Mouse (Mus musculus) spleen, adult 2 months (tissue): Measurements from ENCODE around the gene Slc5a9.

Experiments used
- CTCF ChIP-seq: fragments of 200-500 bp; IDR thresholded peaks from 2 replicates; pipeline ENCODE4 v1.5.1; 2011; ENCODE audit warnings: mild to moderate bottlenecking, inconsistent platforms; ENCODE audit not compliant: insufficient read depth, insufficient read length, insufficient replicate concordance; ENCODE audit errors: extremely low read depth
- POLR2A ChIP-seq: fragments of 200-500 bp; IDR thresholded peaks from 2 replicates; pipeline ENCODE4 v1.6.1; 2011; ENCODE audit warnings: low read depth, low read length, inconsistent platforms

DNA sequence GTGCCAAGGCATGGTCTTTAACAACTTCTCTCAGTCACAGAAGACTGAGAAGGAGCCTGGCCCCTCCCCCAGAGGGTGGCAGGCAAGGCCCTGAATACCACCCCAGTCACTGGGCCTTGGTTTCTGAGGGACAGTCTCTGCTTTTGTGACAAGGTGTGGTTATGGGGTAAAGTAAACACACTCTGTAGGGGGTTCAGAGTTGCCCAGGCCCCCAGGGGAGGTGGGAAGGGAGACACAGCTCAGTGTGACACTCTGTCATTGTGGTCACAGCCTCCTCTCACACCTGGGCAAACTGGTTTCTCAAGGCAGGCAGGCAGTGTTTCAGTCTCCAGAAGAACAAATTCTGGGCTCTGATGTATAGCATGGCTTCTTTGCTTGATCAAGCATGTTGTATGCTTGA, at the start of gene Slc5a9:
- TF ChIP-seq CTCF (no peak), POLR2A (no peak)
